Comparison of ENCODE assay signal across 8 mouse cellular contexts in the genomic region with DNA sequence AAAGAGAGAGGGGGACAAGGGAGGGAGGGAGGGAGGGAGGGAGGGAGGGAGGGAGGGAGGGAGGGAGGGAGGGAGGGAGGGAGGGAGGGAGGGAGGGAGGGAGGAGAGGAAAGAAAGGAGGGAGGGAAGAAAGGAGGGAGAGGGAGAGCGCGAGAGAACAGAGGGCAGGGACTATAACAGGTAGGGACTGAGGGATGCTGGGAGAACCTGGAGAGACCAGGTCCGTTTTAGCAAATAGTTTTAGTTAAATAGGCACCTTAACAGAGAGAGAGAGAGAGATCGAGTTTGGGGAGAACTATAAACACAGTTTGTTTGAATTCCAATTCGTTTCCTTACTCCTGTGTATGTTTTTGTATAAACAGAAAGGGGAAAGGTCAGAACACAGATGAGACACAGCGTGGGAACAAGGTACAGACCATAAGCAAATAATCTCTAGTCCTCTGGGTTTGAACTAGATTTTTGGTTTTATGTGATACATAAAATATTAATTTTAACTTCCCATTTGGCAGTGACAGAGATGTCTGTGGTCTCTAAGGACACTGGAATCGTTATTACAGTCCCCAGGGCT. TPM values are rescaled to one million over a fixed set of nuclear protein-coding genes. Genes with fewer than 3 reads are reported as not detected.
DNase-seq lines count a peak whose midpoint lies in the region; ATAC-seq and TF ChIP-seq lines count a peak whose summit lies in the region.

No protein-coding gene starts in this region.

- 21% methylated on average over 7 of the region's 7 CpGs for WGBS in hindbrain, embryonic 10.5 days
- 22% methylated on average over 7 of the region's 7 CpGs for WGBS in hindbrain, embryonic 11.5 days
- WGBS in forebrain, postnatal 0 days = 21% methylated on average over 7 of the region's 7 CpGs
- WGBS in liver, embryonic 16.5 days (ENCODE audit: insufficient replicate concordance) = 14% methylated on average over 7 of the region's 7 CpGs

- DNase-seq in hindbrain, embryonic 10.5 days (ENCODE audit: low spot score) = no peak
- DNase-seq in hindbrain, embryonic 11.5 days (ENCODE audit: low spot score) = no peak
- DNase-seq in brain, adult 2 months (ENCODE audit: low read depth, low spot score) = peak; percentile 18
- DNase-seq in forebrain, postnatal 0 days = no peak
- DNase-seq in layer of hippocampus, postnatal 36 days = no peak
- DNase-seq in urinary bladder, postnatal 10 days (ENCODE audit: low spot score) = no peak

- H3K4me1 ChIP-seq in hindbrain, embryonic 10.5 days (replicated peaks) = peaks cover 30% of the 10 kb centered on the region
- H3K4me1 ChIP-seq in hindbrain, embryonic 11.5 days (replicated peaks; ENCODE audit: control insufficient read depth, insufficient read depth, low read length) = no peaks in the 10 kb centered on the region
- peaks cover 11% of the 10 kb centered on the region; the same call in 1 of the 2 replicates for H3K4me1 ChIP-seq in forebrain, postnatal 0 days (ENCODE audit: insufficient read depth)
- peaks cover 4% of the 10 kb centered on the region for H3K4me1 ChIP-seq in liver, embryonic 16.5 days (ENCODE audit: control insufficient read depth, low read depth, low read length)

- H3K9ac ChIP-seq in hindbrain, embryonic 11.5 days (ENCODE audit: low read depth, low read length) = no peak overlapping the region
- H3K9ac ChIP-seq in forebrain, postnatal 0 days = peak overlapping the region; percentile 32; the same call in 1 of the 2 replicates
- no peak overlapping the region for H3K9ac ChIP-seq in liver, embryonic 16.5 days (ENCODE audit: low read depth, low read length)

- 0 out of 2 replicates have a peak, but pooled peaks cover 4% of the 10 kb centered on the region for H3K27me3 ChIP-seq in hindbrain, embryonic 10.5 days (ENCODE audit: insufficient read depth, poor library complexity, severe bottlenecking)
- H3K27me3 ChIP-seq in hindbrain, embryonic 11.5 days (ENCODE audit: control insufficient read depth, insufficient read depth, low read length) = no peaks in the 10 kb centered on the region
- H3K27me3 ChIP-seq in forebrain, postnatal 0 days (ENCODE audit: insufficient read depth, low read length) = no peaks in the 10 kb centered on the region
- no peaks in the 10 kb centered on the region for H3K27me3 ChIP-seq in liver, embryonic 16.5 days (ENCODE audit: control insufficient read depth, insufficient read depth, low read depth, low read length)

- no peaks in the 10 kb centered on the region for H3K9me3 ChIP-seq in hindbrain, embryonic 10.5 days
- no peaks in the 10 kb centered on the region for H3K9me3 ChIP-seq in hindbrain, embryonic 11.5 days (ENCODE audit: control insufficient read depth, low read length)
- H3K9me3 ChIP-seq in forebrain, postnatal 0 days (ENCODE audit: low read length) = no peaks in the 10 kb centered on the region
- no peaks in the 10 kb centered on the region for H3K9me3 ChIP-seq in liver, embryonic 16.5 days (replicated peaks; ENCODE audit: control insufficient read depth, low read length)

- H3K4me3 ChIP-seq in hindbrain, embryonic 10.5 days = peak overlapping the region; percentile 42
- H3K4me3 ChIP-seq in hindbrain, embryonic 11.5 days (ENCODE audit: low read depth, low read length) = no peak overlapping the region
- peak overlapping the region; percentile 25 for H3K4me3 ChIP-seq in forebrain, postnatal 0 days (ENCODE audit: low read depth, low read length)
- peak overlapping the region; percentile 37; the same call in 1 of the 2 replicates for H3K4me3 ChIP-seq in liver, embryonic 16.5 days (ENCODE audit: low read depth, low read length)

- no peak for ATAC-seq in hindbrain, embryonic 11.5 days (ENCODE audit: low FRiP score)
- no peak for ATAC-seq in forebrain, postnatal 0 days
- peak; percentile 66 for ATAC-seq in liver, embryonic 16.5 days (ENCODE audit: low read depth)
- no peak for ATAC-seq in inflammation-experienced regulatory T-cells, adult 6 months

- H3K36me3 ChIP-seq in hindbrain, embryonic 10.5 days = no peaks in the 10 kb centered on the region
- no peaks in the 10 kb centered on the region for H3K36me3 ChIP-seq in hindbrain, embryonic 11.5 days (ENCODE audit: control insufficient read depth, insufficient read depth, low read length)
- H3K36me3 ChIP-seq in forebrain, postnatal 0 days (ENCODE audit: insufficient read depth) = no peaks in the 10 kb centered on the region
- H3K36me3 ChIP-seq in liver, embryonic 16.5 days (ENCODE audit: control insufficient read depth, insufficient read depth) = no peaks in the 10 kb centered on the region

- H3K4me2 ChIP-seq in hindbrain, embryonic 11.5 days (replicated peaks; ENCODE audit: low read depth, low read length) = no peak overlapping the region
- H3K4me2 ChIP-seq in forebrain, postnatal 0 days (ENCODE audit: low read depth) = peak overlapping the region; percentile 43
- H3K4me2 ChIP-seq in liver, embryonic 16.5 days (ENCODE audit: low read depth, low read length) = peak overlapping the region; percentile 49; the same call in 1 of the 2 replicates

- H3K27ac ChIP-seq in hindbrain, embryonic 10.5 days = 0 out of 2 replicates have a peak overlapping the region, but pooled peaks have one; percentile 77
- H3K27ac ChIP-seq in hindbrain, embryonic 11.5 days (ENCODE audit: low read depth, low read length) = no peak overlapping the region
- no peak overlapping the region; the same call in 1 of the 2 replicates for H3K27ac ChIP-seq in forebrain, postnatal 0 days (ENCODE audit: low read depth, low read length)
- no peak overlapping the region for H3K27ac ChIP-seq in liver, embryonic 16.5 days (ENCODE audit: low read length)

- no peak for TF ChIP-seq CTCF in forebrain, postnatal 0 days (IDR thresholded peaks at IDR 0.05; ENCODE audit: low read depth)

RNA-seq across cellular contexts. Expression of gene Klhl7, which starts 22.6 kb away (rescaled TPM):
- 59.0 and 60.0 TPM in 2 replicates for polyA plus RNA-seq in hindbrain, embryonic 10.5 days (2016; fragmentation: Nextera tagmentation; extraction: Ambion mirVana)
- polyA plus RNA-seq in hindbrain, embryonic 11.5 days (2014; fragmentation: Nextera tagmentation; extraction: Ambion mirVana) = 95.6 and 103 TPM in 2 replicates
- total RNA-seq in forebrain, postnatal 0 days (2014; rRNA removed) = 244 and 250 TPM in 2 replicates
- polyA plus RNA-seq in forebrain, postnatal 0 days (2015; fragmentation: Nextera tagmentation; extraction: Ambion mirVana) = 90.5 and 118 TPM in 2 replicates
- 18.2 and 19.5 TPM in 2 replicates for polyA plus RNA-seq in liver, embryonic 16.5 days (2015; fragmentation: Nextera tagmentation; extraction: Ambion mirVana)
- total RNA-seq in layer of hippocampus, postnatal 36 days (2021) = 100 to 1,000 TPM in 1 of 2 experiments, 10 to 100 TPM in 1; 98.6 to 104 TPM
- polyA plus RNA-seq in inflammation-experienced regulatory T-cells, adult 6 months (2017; shearing (Covaris generic)) = 10 to 100 TPM in 2 of 3 experiments, 1 to 10 TPM in 1; 4.7 to 13.2 (median 10.3) TPM

RNA-seq across cellular contexts. Expression of gene Fam126a, which starts 47.3 kb away (rescaled TPM):
- polyA plus RNA-seq in hindbrain, embryonic 10.5 days (2016; fragmentation: Nextera tagmentation; extraction: Ambion mirVana) = 27.8 and 28.5 TPM in 2 replicates
- polyA plus RNA-seq in hindbrain, embryonic 11.5 days (2014; fragmentation: Nextera tagmentation; extraction: Ambion mirVana) = 38.8 and 42.1 TPM in 2 replicates
- 43.3 and 44.0 TPM in 2 replicates for total RNA-seq in forebrain, postnatal 0 days (2014; rRNA removed)
- 19.2 and 25.4 TPM in 2 replicates for polyA plus RNA-seq in forebrain, postnatal 0 days (2015; fragmentation: Nextera tagmentation; extraction: Ambion mirVana)
- 60.3 and 61.8 TPM in 2 replicates for polyA plus RNA-seq in liver, embryonic 16.5 days (2015; fragmentation: Nextera tagmentation; extraction: Ambion mirVana)
- 10 to 100 TPM; 28.1 to 28.7 TPM for total RNA-seq in layer of hippocampus, postnatal 36 days (2021)
- polyA plus RNA-seq in inflammation-experienced regulatory T-cells, adult 6 months (2017; shearing (Covaris generic)) = 1 to 10 TPM; 6.5 to 9.3 (median 6.8) TPM
